Mouse (Mus musculus) lung, adult 2 months (tissue): ENCODE measurements around the gene Clk1.

Experiments
- CTCF ChIP-seq: fragments of 200-500 bp; IDR thresholded peaks from 2 replicates; pipeline ENCODE4 v1.5.1; 2011; ENCODE audit warnings: mild to moderate bottlenecking, low read length, control low read depth; ENCODE audit not compliant: insufficient read depth
- POLR2A ChIP-seq: fragments of 200-500 bp; IDR thresholded peaks from 2 replicates; pipeline ENCODE4 v1.6.1; 2011; ENCODE audit warnings: low read depth, mild to moderate bottlenecking, control low read depth, low read length, borderline replicate concordance; ENCODE audit errors: extremely low read depth

DNA sequence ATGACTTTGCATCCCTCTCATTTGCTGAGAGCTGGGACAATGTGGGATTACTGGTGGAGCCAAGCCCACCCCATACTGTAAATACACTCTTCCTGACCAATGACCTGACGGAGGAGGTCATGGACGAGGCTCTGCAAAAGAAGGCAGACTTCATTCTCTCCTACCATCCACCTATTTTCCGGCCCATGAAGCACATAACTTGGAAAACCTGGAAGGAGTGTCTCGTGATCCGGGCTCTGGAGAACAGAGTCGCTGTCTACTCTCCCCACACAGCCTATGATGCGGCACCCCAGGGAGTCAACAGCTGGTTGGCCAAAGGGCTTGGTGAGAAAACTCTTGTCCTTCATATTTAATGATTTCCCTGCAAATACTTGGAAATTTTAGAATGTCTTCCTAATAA, 23.9 kb upstream of the Clk1 start:
- TF ChIP-seq POLR2A (no peak), CTCF (no peak)
